Mouse (Mus musculus): ENCODE measurements around the gene Adm2. TPM values are rescaled to one million over a fixed set of nuclear protein-coding genes. Genes with fewer than 3 reads are reported as not detected.

Gene Adm2
- polyA plus RNA-seq, 1 experiment from 2014 or later, result 0.47 TPM

GRCm38 (mm10) chr15:89353837-89354236 is 31.3 kb downstream of the Adm2 start:
- Histone ChIP-seq H3K27ac (replicated peaks) (no peak overlapping the region), H3K36me3 (ENCODE audit: control insufficient read depth, insufficient read depth, low read length) (peaks cover 19% of the 10 kb centered on the region), H3K4me1 (replicated peaks; ENCODE audit: control insufficient read depth, insufficient read depth) (peaks cover 2% of the 10 kb centered on the region; the same call in 1 of the 2 replicates), H3K4me3 (ENCODE audit: low read depth, low read length) (no peak overlapping the region), H3K4me2 (replicated peaks; ENCODE audit: low read depth) (no peak overlapping the region), H3K27me3 (ENCODE audit: control insufficient read depth, insufficient read depth, low read length) (no peaks in the 10 kb centered on the region), H3K9me3 (ENCODE audit: control insufficient read depth, low read length) (no peaks in the 10 kb centered on the region), H3K9ac (ENCODE audit: low read length) (no peak overlapping the region)
- ATAC-seq (ENCODE audit: low FRiP score, low TSS enrichment) (no peak), DNase-seq (ENCODE audit: low spot score) (no peak)
- TF ChIP-seq CTCF (IDR thresholded peaks at IDR 0.05; ENCODE audit: low read depth), result no peak
- TF ChIP-seq EP300 (optimal IDR thresholded peaks at IDR 0.05), result no peak
- 94% methylated on average over 16 of the region's 16 CpGs for WGBS

GRCm38 (mm10) chr15:89354455-89354854 is 31.9 kb downstream of the Adm2 start:
- H3K9ac ChIP-seq (ENCODE audit: low read length), result peak overlapping the region; percentile 88; the same call in 1 of the 2 replicates
- H3K27ac ChIP-seq (replicated peaks), result no peak overlapping the region
- peak overlapping the region; percentile 76 for H3K4me3 ChIP-seq (ENCODE audit: low read depth, low read length)
- no peak for ATAC-seq (ENCODE audit: low FRiP score, low TSS enrichment)
- H3K4me2 ChIP-seq (replicated peaks; ENCODE audit: low read depth), result peak overlapping the region; percentile 58
- no peak for DNase-seq (ENCODE audit: low spot score)
- TF ChIP-seq CTCF (IDR thresholded peaks at IDR 0.05; ENCODE audit: low read depth), result no peak
- TF ChIP-seq EP300 (optimal IDR thresholded peaks at IDR 0.05), result no peak
- H3K9me3 ChIP-seq (ENCODE audit: control insufficient read depth, low read length), result no peaks in the 10 kb centered on the region
- H3K4me1 ChIP-seq (replicated peaks; ENCODE audit: control insufficient read depth, insufficient read depth), result peaks cover 2% of the 10 kb centered on the region; the same call in 1 of the 2 replicates
- 60% methylated on average over 7 of the region's 7 CpGs for WGBS
- no peaks in the 10 kb centered on the region for H3K27me3 ChIP-seq (ENCODE audit: control insufficient read depth, insufficient read depth, low read length)
- peaks cover 19% of the 10 kb centered on the region for H3K36me3 ChIP-seq (ENCODE audit: control insufficient read depth, insufficient read depth, low read length)

- Histone ChIP-seq H3K36me3 (ENCODE audit: control insufficient read depth, insufficient read depth, low read length) (peaks cover 22% of the 10 kb centered on the region), H3K9ac (ENCODE audit: low read length) (peak within 1 kb of the TSS; percentile 88), H3K27ac (replicated peaks) (peak within 1 kb of the TSS; percentile 93), H3K4me3 (ENCODE audit: low read depth, low read length) (peak within 1 kb of the TSS; percentile 76), H3K4me2 (replicated peaks; ENCODE audit: low read depth) (peak within 1 kb of the TSS; percentile 58), H3K9me3 (ENCODE audit: control insufficient read depth, low read length) (no peaks in the 10 kb centered on the region), H3K27me3 (ENCODE audit: control insufficient read depth, insufficient read depth, low read length) (no peaks in the 10 kb centered on the region), H3K4me1 (replicated peaks; ENCODE audit: control insufficient read depth, insufficient read depth) (peaks cover 2% of the 10 kb centered on the region; the same call in 1 of the 2 replicates)
- TF ChIP-seq CTCF (IDR thresholded peaks at IDR 0.05; ENCODE audit: low read depth), result no peak; the same call in 1 of the 2 replicates
- no peak for TF ChIP-seq EP300 (optimal IDR thresholded peaks at IDR 0.05)
- peak; percentile 93 for ATAC-seq (ENCODE audit: low FRiP score, low TSS enrichment)
- WGBS, result under 1% methylated on average over 62 of the region's 64 CpGs
- peak; percentile 97 for DNase-seq (ENCODE audit: low spot score)
These were observed 33.0 kb downstream of the Adm2 start, which contains the start of the genes Lmf2 and Ncaph2 for GRCm38 (mm10) chr15:89355241-89356187. Lmf2 (minus strand) TSS chr15:89355659. Ncaph2 (plus strand) TSS chr15:89355719.

- WGBS, result under 1% methylated on average over 15 of the region's 15 CpGs
- H3K4me3 ChIP-seq (ENCODE audit: low read depth, low read length), result peak overlapping the region; percentile 76
- H3K27me3 ChIP-seq (ENCODE audit: control insufficient read depth, insufficient read depth, low read length), result no peaks in the 10 kb centered on the region
- H3K27ac ChIP-seq (replicated peaks), result peak overlapping the region; percentile 93
- H3K4me1 ChIP-seq (replicated peaks; ENCODE audit: control insufficient read depth, insufficient read depth), result peaks cover 2% of the 10 kb centered on the region; the same call in 1 of the 2 replicates
- DNase-seq (ENCODE audit: low spot score) (peak; percentile 80), ATAC-seq (ENCODE audit: low FRiP score, low TSS enrichment) (peak; percentile 63; the same call in 1 of the 2 replicates)
- peak overlapping the region; percentile 88 for H3K9ac ChIP-seq (ENCODE audit: low read length)
- H3K9me3 ChIP-seq (ENCODE audit: control insufficient read depth, low read length), result no peaks in the 10 kb centered on the region
- H3K36me3 ChIP-seq (ENCODE audit: control insufficient read depth, insufficient read depth, low read length), result peaks cover 28% of the 10 kb centered on the region
- peak overlapping the region; percentile 58 for H3K4me2 ChIP-seq (replicated peaks; ENCODE audit: low read depth)
- TF ChIP-seq CTCF (IDR thresholded peaks at IDR 0.05; ENCODE audit: low read depth), result no peak
- TF ChIP-seq EP300 (optimal IDR thresholded peaks at IDR 0.05), result no peak
These were observed 33.9 kb downstream of the Adm2 start for GRCm38 (mm10) chr15:89356372-89356771.

GRCm38 (mm10) chr15:89358784-89359183 is 36.3 kb downstream of the Adm2 start:
- 72% methylated on average over 3 of the region's 3 CpGs for WGBS
- Histone ChIP-seq H3K4me1 (replicated peaks; ENCODE audit: control insufficient read depth, insufficient read depth) (peaks cover 2% of the 10 kb centered on the region; the same call in 1 of the 2 replicates), H3K9ac (ENCODE audit: low read length) (no peak overlapping the region), H3K9me3 (ENCODE audit: control insufficient read depth, low read length) (no peaks in the 10 kb centered on the region), H3K4me2 (replicated peaks; ENCODE audit: low read depth) (no peak overlapping the region), H3K27ac (replicated peaks) (no peak overlapping the region), H3K36me3 (ENCODE audit: control insufficient read depth, insufficient read depth, low read length) (peaks cover 16% of the 10 kb centered on the region), H3K27me3 (ENCODE audit: control insufficient read depth, insufficient read depth, low read length) (no peaks in the 10 kb centered on the region), H3K4me3 (ENCODE audit: low read depth, low read length) (no peak overlapping the region)
- no peak for TF ChIP-seq CTCF (IDR thresholded peaks at IDR 0.05; ENCODE audit: low read depth)
- TF ChIP-seq EP300 (optimal IDR thresholded peaks at IDR 0.05), result no peak
- no peak for ATAC-seq (ENCODE audit: low FRiP score, low TSS enrichment)
- no peak for DNase-seq (ENCODE audit: low spot score)

All from stomach, postnatal 0 days (tissue).